Mouse (Mus musculus) forebrain, embryonic 15.5 days (tissue): ENCODE measurements around the gene Smad5. TPM values are rescaled to one million over a fixed set of nuclear protein-coding genes. Genes with fewer than 3 reads are reported as not detected.

ENCODE experiments used
- ATAC-seq: fragments of 200-750 bp; cut with Nextera tagmentation; replicated peaks from 2 replicates; pipeline ENCODE4 v1.8.0; 2017; ENCODE audit warnings: mild to moderate bottlenecking, moderate TSS enrichment, moderate library complexity
- H3K27ac ChIP-seq: fragments of 300-500 bp; sonication (generic); replicated peaks from 2 replicates; pipeline ENCODE4 v1.5.1; 2015; ENCODE audit warnings: mild to moderate bottlenecking, inconsistent platforms
- H3K27me3 ChIP-seq: fragments of 300-500 bp; sonication (generic); 2 replicates; pipeline ENCODE4 v1.6.1; 2015; ENCODE audit warnings: inconsistent platforms
- H3K36me3 ChIP-seq: fragments of 300-500 bp; sonication (generic); 2 replicates; pipeline ENCODE4 v1.6.1; 2015; ENCODE audit warnings: mild to moderate bottlenecking, inconsistent platforms
- H3K4me1 ChIP-seq: fragments of 300-500 bp; sonication (generic); 2 replicates; pipeline ENCODE4 v1.6.1; 2015; ENCODE audit warnings: inconsistent platforms
- H3K4me2 ChIP-seq: fragments of 300-500 bp; sonication (generic); replicated peaks from 2 replicates; pipeline ENCODE4 v1.6.1; 2015; ENCODE audit warnings: mild to moderate bottlenecking, inconsistent platforms
- H3K4me3 ChIP-seq: fragments of 300-500 bp; sonication (generic); 2 replicates; pipeline ENCODE4 v1.5.1; 2015; ENCODE audit warnings: mild to moderate bottlenecking, inconsistent platforms
- H3K9ac ChIP-seq: fragments of 300-500 bp; sonication (generic); replicated peaks from 2 replicates; pipeline ENCODE4 v1.6.1; 2015; ENCODE audit warnings: mild to moderate bottlenecking, inconsistent platforms
- H3K9me3 ChIP-seq: fragments of 300-500 bp; sonication (generic); 2 replicates; pipeline ENCODE4 v1.6.1; 2016; ENCODE audit warnings: inconsistent platforms
- WGBS: fragments of 180-500 bp; shearing (Covaris S2); methylation state at CpG from one replicate; pipeline ENCODE4 v1.1.7; 2015; ENCODE audit warnings: mixed read lengths; 5-methylcytosine and 5-hydroxymethylcytosine counted together
- polyA plus RNA-seq: library from polyadenylated mRNA; unstranded; fragments of >200 nt; fragmentation: Nextera tagmentation; extraction: Ambion mirVana; gene quantifications from 2 replicates; pipeline ENCODE4 v1.2.1, GENCODE M21; 2015

Gene Smad5
- polyA plus RNA-seq, 1 experiment from 2014 or later: 32.9 TPM

DNA sequence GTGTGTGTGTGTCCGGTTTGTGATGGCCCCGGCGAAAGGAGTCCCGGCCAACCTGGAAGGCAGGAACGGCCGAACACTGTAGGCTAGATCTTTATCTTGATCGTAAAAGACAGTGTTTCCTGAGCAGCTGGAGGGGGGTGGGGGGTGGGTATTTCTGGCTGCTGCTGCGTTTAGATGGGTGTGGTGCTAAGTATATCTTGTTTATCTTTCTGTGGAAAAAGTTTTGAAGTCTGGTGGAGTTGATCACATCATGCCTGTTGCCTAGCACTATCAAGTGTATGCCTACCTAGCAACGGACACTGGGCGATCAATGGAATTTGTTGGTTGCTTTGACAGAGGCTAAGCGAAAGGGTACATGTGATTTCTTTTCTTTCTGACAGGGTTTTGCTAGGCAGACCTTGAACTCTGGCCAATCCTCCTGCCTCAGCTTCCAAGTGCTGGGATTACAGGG, 1.1 kb downstream of the Smad5 start:
- ATAC-seq: peak; percentile 36; the same call in 1 of the 2 replicates
- H3K36me3 ChIP-seq: no peaks in the 10 kb centered on the region
- peak overlapping the region; percentile 98 for H3K9ac ChIP-seq
- H3K4me3 ChIP-seq: peak overlapping the region; percentile 93
- H3K9me3 ChIP-seq: no peaks in the 10 kb centered on the region
- no peaks in the 10 kb centered on the region for H3K27me3 ChIP-seq
- peak overlapping the region; percentile 99 for H3K27ac ChIP-seq
- peaks cover 51% of the 10 kb centered on the region for H3K4me1 ChIP-seq
- WGBS: under 1% methylated on average over 11 of the region's 11 CpGs
- peak overlapping the region; percentile 69 for H3K4me2 ChIP-seq

DNA sequence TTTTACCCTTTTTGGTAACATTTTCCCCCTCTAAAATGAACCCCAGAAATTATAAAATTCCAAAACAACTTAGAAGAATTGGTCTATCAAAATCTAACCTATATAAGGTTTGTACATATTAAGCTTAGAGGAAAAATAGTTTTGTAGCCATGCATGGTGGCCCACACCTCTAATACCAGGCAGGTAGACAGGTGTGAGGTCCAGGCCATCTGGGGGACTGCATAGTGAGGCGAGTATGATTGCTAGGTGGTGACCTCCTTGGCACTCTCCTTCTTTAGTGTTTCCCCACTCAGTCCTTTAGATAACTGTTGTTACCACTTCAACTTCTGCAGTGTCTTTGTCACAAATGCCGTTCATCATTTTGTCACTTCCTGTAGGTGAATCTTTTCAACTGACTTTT, 1.8 kb downstream of the Smad5 start:
- H3K27ac ChIP-seq: peak overlapping the region; percentile 99; the same call in 1 of the 2 replicates
- 78% methylated on average over 2 of the region's 2 CpGs for WGBS
- ATAC-seq: no peak

DNA sequence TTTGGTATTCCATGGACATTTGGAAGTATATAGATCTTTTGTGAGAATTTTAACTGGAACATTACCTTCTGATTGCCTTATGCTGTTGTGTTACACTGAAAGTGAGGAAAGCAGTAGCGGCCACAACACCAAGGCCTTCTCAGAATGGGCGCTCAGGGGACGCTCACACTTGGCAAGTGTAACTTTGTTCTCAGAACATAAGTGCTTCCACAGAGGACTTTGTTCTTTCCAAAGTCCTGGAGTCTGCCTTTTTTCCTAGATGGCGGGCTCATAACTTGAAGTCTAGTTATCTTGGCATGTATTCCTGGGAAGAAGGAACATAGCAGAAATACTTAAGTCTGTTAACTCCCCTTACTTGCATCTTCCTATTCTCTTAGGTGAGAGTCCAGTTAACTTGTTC, 4.3 kb downstream of the Smad5 start:
- Histone ChIP-seq H3K9ac (no peak overlapping the region), H3K4me3 (no peak overlapping the region), H3K36me3 (no peaks in the 10 kb centered on the region), H3K4me2 (no peak overlapping the region), H3K27me3 (no peaks in the 10 kb centered on the region), H3K27ac (no peak overlapping the region), H3K4me1 (peaks cover 58% of the 10 kb centered on the region), H3K9me3 (no peaks in the 10 kb centered on the region)
- no peak for ATAC-seq
- 93% methylated on average over 4 of the region's 4 CpGs for WGBS

More for the DNA sequence above, 1.8 kb downstream of the Smad5 start:
- H3K4me1 ChIP-seq: peaks cover 52% of the 10 kb centered on the region
- no peaks in the 10 kb centered on the region for H3K27me3 ChIP-seq
- peak overlapping the region; percentile 93 for H3K4me3 ChIP-seq
- peak overlapping the region; percentile 98 for H3K9ac ChIP-seq
- peak overlapping the region; percentile 69 for H3K4me2 ChIP-seq
- H3K36me3 ChIP-seq: no peaks in the 10 kb centered on the region
- no peaks in the 10 kb centered on the region for H3K9me3 ChIP-seq

DNA sequence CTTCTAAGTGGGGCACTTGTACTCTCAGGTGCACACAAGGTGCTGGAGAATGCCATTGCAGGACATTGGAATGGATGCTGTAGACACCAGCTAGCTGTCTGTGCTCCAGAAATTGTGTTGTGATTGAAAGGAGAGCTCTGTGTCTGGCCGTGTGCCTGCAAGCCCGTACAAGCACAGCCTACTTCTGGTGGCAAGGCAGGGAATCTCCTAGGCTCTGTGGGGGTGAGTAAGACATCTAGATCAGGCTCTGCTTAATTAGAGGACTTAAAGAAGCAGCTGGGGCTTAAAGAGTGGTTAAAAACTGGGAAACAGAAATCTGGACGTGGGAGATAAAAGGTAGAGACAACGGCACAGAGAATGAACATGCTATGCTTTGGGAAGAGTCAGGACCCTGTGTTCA, 4.8 kb downstream of the Smad5 start:
- no peaks in the 10 kb centered on the region for H3K27me3 ChIP-seq
- 57% methylated on average over 4 of the region's 4 CpGs for WGBS
- no peak for ATAC-seq
- H3K27ac ChIP-seq: no peak overlapping the region
- no peaks in the 10 kb centered on the region for H3K9me3 ChIP-seq
- H3K4me1 ChIP-seq: peaks cover 54% of the 10 kb centered on the region
- H3K36me3 ChIP-seq: no peaks in the 10 kb centered on the region
- no peak overlapping the region for H3K9ac ChIP-seq
- no peak overlapping the region for H3K4me2 ChIP-seq
- H3K4me3 ChIP-seq: no peak overlapping the region

DNA sequence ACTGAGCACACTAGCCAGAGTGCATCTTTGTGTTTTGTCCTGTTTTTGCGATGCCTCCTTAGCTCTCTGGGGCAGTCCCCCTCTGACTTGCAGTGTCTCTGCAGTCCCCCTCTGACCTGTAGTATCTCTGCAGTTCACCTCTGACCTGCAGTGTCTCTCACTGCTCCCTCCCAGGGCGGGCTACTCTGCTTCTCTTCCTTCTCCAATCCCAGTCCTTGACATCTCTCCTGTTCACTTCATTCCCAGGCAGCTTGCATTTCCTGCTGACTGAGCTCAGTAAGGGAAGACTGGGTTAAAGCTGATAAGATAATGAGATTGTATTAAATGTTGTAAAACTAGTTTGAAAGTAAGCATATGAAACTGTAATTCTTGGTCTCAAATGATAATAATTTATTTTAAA, 7.8 kb downstream of the Smad5 start:
- Histone ChIP-seq H3K4me1 (peaks cover 36% of the 10 kb centered on the region), H3K4me3 (no peak overlapping the region), H3K4me2 (no peak overlapping the region), H3K9ac (no peak overlapping the region), H3K27me3 (no peaks in the 10 kb centered on the region), H3K9me3 (no peaks in the 10 kb centered on the region), H3K36me3 (no peaks in the 10 kb centered on the region), H3K27ac (peak overlapping the region; percentile 5; the same call in 1 of the 2 replicates)
- WGBS: 89% methylated on average over 2 of the region's 2 CpGs
- no peak for ATAC-seq

DNA sequence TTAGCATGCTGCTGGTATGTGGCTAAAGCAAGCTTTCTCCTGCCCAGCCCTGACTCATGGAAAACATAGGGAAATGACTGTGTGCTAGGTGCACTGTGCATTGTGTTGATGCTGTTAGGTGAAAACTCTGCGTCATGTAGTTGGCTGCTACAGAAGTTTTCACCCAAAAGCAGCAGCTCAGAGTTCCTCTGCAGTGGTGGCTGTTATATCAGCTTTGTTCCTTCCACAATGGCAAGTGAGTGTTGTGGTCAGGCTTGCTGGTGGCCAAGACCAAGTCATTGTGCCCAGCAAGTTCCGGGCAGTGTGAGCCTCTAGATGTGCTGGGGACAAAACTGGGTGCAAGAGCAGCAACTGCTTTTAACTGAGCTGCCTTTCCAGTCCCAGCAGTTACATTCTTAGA, 9.4 kb downstream of the Smad5 start:
- H3K9ac ChIP-seq: no peak overlapping the region
- 93% methylated on average over 2 of the region's 2 CpGs for WGBS
- ATAC-seq: no peak
- peaks cover 21% of the 10 kb centered on the region for H3K4me1 ChIP-seq
- no peaks in the 10 kb centered on the region for H3K36me3 ChIP-seq
- H3K9me3 ChIP-seq: no peaks in the 10 kb centered on the region
- no peak overlapping the region for H3K4me3 ChIP-seq
- H3K4me2 ChIP-seq: no peak overlapping the region
- H3K27ac ChIP-seq: no peak overlapping the region
- no peaks in the 10 kb centered on the region for H3K27me3 ChIP-seq

DNA sequence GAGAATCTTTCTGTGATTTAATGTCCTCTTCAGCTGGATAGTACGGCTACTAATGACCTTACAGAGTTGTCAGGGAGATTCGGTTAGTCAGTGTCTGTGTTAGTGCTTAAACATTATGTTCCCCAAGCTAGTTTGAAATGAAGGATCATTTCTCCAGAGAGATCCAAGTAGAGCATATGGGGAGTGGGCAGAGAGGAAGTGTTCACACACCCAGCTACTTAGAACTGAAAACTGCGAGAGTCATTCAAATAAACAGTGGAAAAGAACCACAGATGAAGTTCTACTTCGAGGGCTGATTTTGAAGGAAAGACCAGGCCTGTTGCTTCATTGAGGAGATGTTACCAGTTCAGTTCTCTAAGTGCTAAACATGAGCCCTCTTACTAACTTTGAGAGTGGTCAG, 23.7 kb downstream of the Smad5 start:
- H3K4me2 ChIP-seq: no peak overlapping the region
- H3K27ac ChIP-seq: no peak overlapping the region
- H3K36me3 ChIP-seq: peaks cover 68% of the 10 kb centered on the region
- 0 out of 2 replicates have a peak, but pooled peaks cover 8% of the 10 kb centered on the region for H3K4me1 ChIP-seq
- no peaks in the 10 kb centered on the region for H3K27me3 ChIP-seq
- no peaks in the 10 kb centered on the region for H3K9me3 ChIP-seq
- WGBS: 90% methylated on average over 4 of the region's 4 CpGs
- no peak for ATAC-seq
- H3K9ac ChIP-seq: no peak overlapping the region
- no peak overlapping the region for H3K4me3 ChIP-seq

DNA sequence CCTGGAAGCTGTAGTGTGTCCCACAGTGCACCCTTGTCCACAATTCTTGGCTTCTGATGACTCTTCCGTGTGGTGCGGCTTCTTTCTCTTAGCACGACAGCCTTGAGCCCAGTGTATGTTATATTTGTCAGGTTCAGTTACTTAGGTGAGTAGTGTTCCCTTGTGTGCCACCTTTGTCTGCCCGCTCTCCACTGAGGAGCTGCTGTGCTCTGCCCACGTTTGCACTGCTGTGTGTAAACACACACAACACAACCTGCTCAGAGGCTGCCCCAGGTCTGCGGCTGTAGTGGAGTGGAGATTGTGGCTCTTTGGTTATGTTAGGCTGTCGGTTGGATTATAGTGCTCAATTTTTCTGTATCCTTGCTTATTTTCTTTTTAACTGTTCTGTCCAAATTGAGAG, 26.2 kb downstream of the Smad5 start:
- Histone ChIP-seq H3K9me3 (no peaks in the 10 kb centered on the region), H3K4me1 (0 out of 2 replicates have a peak, but pooled peaks cover 6% of the 10 kb centered on the region), H3K9ac (no peak overlapping the region), H3K27me3 (no peaks in the 10 kb centered on the region), H3K36me3 (peaks cover 82% of the 10 kb centered on the region), H3K27ac (no peak overlapping the region), H3K4me3 (no peak overlapping the region), H3K4me2 (no peak overlapping the region)
- ATAC-seq: no peak
- 93% methylated on average over 7 of the region's 7 CpGs for WGBS

DNA sequence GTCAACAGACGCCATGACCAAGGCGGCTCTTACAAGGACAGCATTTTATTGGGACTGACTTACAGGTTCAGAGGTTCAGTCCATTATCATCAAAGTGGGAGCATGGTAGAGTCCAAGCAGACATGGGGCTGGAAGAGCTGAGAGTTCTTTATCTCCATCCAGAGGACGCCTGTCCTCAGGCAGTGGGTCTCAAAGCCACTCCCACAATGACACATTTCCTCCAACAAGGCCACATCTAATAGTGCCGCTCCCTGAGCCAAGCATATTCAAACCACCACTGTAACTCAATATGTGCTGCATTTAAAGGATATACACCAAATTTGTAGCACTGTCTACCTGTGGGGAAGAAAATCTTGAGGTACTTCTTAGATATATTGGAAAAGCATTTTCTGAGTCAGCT, 31.8 kb downstream of the Smad5 start:
- Histone ChIP-seq H3K9ac (no peak overlapping the region), H3K4me1 (no peaks in the 10 kb centered on the region), H3K27ac (no peak overlapping the region), H3K27me3 (no peaks in the 10 kb centered on the region), H3K9me3 (no peaks in the 10 kb centered on the region), H3K4me2 (no peak overlapping the region), H3K36me3 (peaks cover 79% of the 10 kb centered on the region), H3K4me3 (no peak overlapping the region)
- ATAC-seq: no peak
- 90% methylated on average over 4 of the region's 4 CpGs for WGBS

DNA sequence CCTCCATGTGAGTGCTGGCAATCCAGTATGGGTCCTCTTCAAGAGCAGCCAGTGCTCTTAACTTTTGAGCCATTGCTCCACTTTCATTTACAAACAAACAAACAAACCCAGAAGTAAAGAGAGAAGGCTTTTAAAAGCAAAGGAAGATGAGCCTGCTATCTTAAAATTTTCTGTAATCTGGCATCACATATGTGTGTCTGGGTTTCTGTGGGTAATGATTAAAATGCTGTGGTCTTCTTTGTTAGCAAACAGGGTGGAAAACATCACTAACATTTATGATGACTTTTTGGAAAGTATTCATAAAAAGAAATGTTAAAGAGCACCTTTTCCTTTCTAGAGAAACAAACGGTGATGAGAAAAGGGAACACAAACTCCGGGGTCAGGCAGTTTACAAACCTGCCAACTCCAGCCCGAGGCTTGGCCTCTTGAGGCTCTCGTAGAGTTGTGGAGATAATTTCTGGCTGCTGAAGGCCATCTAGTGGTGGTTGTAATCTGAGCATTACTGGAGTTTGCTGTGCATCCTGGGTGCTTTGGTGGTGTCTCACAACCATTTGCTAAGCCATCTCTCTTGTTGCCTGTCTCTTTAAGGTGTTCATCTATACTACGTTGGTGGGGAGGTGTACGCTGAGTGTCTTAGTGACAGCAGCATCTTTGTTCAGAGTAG, 32.5 kb downstream of the Smad5 start:
- no peak for ATAC-seq
- H3K4me2 ChIP-seq: no peak overlapping the region
- 68% methylated on average over 6 of the region's 6 CpGs for WGBS

DNA sequence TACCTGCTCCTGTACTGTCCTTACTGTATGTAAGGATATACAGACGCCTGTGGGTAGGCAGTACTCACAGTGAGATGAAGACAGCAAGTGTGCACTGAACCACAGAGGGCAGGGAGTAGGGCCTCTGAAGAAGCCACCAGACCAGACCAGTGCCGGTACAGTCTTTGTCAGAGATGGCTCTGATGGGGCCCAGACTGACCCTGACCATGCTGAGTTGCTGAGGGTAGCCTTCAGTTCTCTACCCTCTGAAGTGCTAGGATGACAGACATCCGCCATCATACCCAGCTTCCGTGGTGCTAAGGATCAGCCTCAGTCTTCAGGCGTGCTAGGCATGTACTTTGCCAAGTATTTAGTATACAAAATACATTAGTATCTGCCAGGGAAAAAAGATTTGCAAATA, 36.7 kb downstream of the Smad5 start:
- H3K4me3 ChIP-seq: no peak overlapping the region
- no peak overlapping the region for H3K4me2 ChIP-seq
- no peak overlapping the region for H3K9ac ChIP-seq
- peaks cover 15% of the 10 kb centered on the region for H3K4me1 ChIP-seq
- no peaks in the 10 kb centered on the region for H3K27me3 ChIP-seq
- H3K36me3 ChIP-seq: peaks cover 40% of the 10 kb centered on the region
- no peaks in the 10 kb centered on the region for H3K9me3 ChIP-seq
- WGBS: 96% methylated on average over 5 of the region's 5 CpGs
- no peak overlapping the region for H3K27ac ChIP-seq
- ATAC-seq: no peak

More for the DNA sequence above, 32.5 kb downstream of the Smad5 start:
- no peaks in the 10 kb centered on the region for H3K27me3 ChIP-seq
- no peaks in the 10 kb centered on the region for H3K9me3 ChIP-seq
- peaks cover 78% of the 10 kb centered on the region for H3K36me3 ChIP-seq
- H3K4me1 ChIP-seq: no peaks in the 10 kb centered on the region
- H3K27ac ChIP-seq: no peak overlapping the region
- no peak overlapping the region for H3K4me3 ChIP-seq
- H3K9ac ChIP-seq: no peak overlapping the region

DNA sequence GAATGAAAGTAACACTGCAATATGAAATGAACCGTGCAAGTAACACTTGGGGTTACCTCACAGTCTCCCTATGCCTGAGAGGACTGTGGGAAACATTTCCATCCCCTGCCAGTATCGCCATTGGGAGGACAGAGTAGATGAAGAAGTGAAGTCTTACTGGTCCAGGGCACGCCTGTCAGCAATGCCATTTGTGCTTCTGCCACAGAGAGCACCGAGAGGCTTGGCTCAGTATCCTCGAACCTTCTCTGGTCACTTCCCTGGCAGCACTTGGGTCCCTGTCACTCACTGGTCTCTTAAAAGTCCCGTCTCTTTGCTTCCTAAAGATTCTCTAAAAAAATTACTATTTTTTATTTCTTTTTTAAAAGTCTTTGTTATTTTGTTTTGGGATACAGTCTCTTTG, 37.7 kb downstream of the Smad5 start:
- Histone ChIP-seq H3K27ac (no peak overlapping the region), H3K4me2 (no peak overlapping the region), H3K4me1 (peaks cover 15% of the 10 kb centered on the region), H3K9ac (no peak overlapping the region), H3K9me3 (no peaks in the 10 kb centered on the region), H3K36me3 (peaks cover 36% of the 10 kb centered on the region), H3K27me3 (no peaks in the 10 kb centered on the region), H3K4me3 (no peak overlapping the region)
- ATAC-seq: no peak
- WGBS: 90% methylated on average over 6 of the region's 6 CpGs

DNA sequence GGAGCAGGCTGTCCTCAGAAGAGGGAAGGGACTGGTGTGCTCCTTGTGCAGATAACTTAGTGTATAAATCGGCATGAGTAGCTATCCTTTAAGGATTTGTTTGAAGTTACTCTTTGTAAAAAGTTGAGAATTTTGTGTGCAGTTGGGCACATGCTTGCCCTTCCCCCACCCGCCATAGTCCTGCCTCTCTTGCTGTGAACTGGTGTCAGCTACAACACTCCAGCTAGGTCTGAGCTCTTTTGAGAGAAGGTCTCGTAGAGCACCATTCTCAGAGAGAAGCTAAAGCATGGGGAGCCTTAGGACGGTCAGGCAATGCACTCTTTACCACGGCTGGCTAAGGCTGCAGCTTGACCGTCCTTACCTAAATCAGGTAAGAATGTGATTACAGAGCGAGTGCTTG, 38.9 kb downstream of the Smad5 start:
- H3K4me3 ChIP-seq: no peak overlapping the region
- no peaks in the 10 kb centered on the region for H3K9me3 ChIP-seq
- H3K36me3 ChIP-seq: peaks cover 31% of the 10 kb centered on the region
- no peak overlapping the region for H3K9ac ChIP-seq
- no peak for ATAC-seq
- H3K4me1 ChIP-seq: peaks cover 15% of the 10 kb centered on the region
- no peaks in the 10 kb centered on the region for H3K27me3 ChIP-seq
- H3K27ac ChIP-seq: no peak overlapping the region
- WGBS: 80% methylated on average over 7 of the region's 7 CpGs
- no peak overlapping the region for H3K4me2 ChIP-seq
